Mouse (Mus musculus) midbrain, embryonic 14.5 days (tissue): ENCODE measurements around the gene Pcgf1. TPM values are rescaled to one million over a fixed set of nuclear protein-coding genes. Genes with fewer than 3 reads are reported as not detected.
A peak's percentile ranks its signal among the peaks of the same experiment; 100 is the strongest.

Experiments used
- ATAC-seq: fragments of 200-750 bp; cut with Nextera tagmentation; 2 replicates; pipeline ENCODE4 v1.8.0; 2017; ENCODE audit warnings: moderate number of reproducible peaks, moderate library complexity; ENCODE audit not compliant: low FRiP score, low TSS enrichment
- DNase-seq: peaks from one replicate; pipeline ENCODE4 v3.0.0-alpha.2; 2015
- H3K27ac ChIP-seq: fragments of 300-500 bp; sonication (generic); replicated peaks from 2 replicates; pipeline ENCODE4 v1.5.1; 2014; ENCODE audit warnings: mild to moderate bottlenecking, low read depth, low read length, moderate library complexity
- H3K27me3 ChIP-seq: fragments of 300-500 bp; sonication (generic); 2 replicates; pipeline ENCODE4 v1.6.1; 2014; ENCODE audit warnings: low read length, control low read depth, mixed read lengths; ENCODE audit not compliant: control insufficient read depth, insufficient read depth
- H3K36me3 ChIP-seq: fragments of 300-500 bp; sonication (generic); 2 replicates; pipeline ENCODE4 v1.6.1; 2014; ENCODE audit warnings: low read length, control low read depth; ENCODE audit not compliant: control insufficient read depth, insufficient read depth
- H3K4me1 ChIP-seq: fragments of 300-500 bp; sonication (generic); 2 replicates; pipeline ENCODE4 v1.6.1; 2014; ENCODE audit warnings: mild to moderate bottlenecking, antibody characterized with exemption, low read length, control low read depth; ENCODE audit not compliant: control insufficient read depth, insufficient read depth
- H3K4me2 ChIP-seq: fragments of 300-500 bp; sonication (generic); 2 replicates; pipeline ENCODE4 v1.6.1; 2014; ENCODE audit warnings: mild to moderate bottlenecking, low read length, moderate library complexity
- H3K4me3 ChIP-seq: fragments of 300-500 bp; sonication (generic); replicated peaks from 2 replicates; pipeline ENCODE4 v1.5.1; 2014; ENCODE audit warnings: low read depth, low read length
- H3K9ac ChIP-seq: fragments of 300-500 bp; sonication (generic); replicated peaks from 2 replicates; pipeline ENCODE4 v1.6.1; 2014; ENCODE audit warnings: mild to moderate bottlenecking, low read length, moderate library complexity
- H3K9me3 ChIP-seq: fragments of 300-500 bp; sonication (generic); 2 replicates; pipeline ENCODE4 v1.6.1; 2016; ENCODE audit warnings: low read length, control low read depth, mixed read lengths; ENCODE audit not compliant: control insufficient read depth
- WGBS: fragments of 180-500 bp; shearing (Covaris S2); extraction: QIAGEN DNeasy Blood & Tissue Kit; methylation state at CpG from one replicate; pipeline ENCODE4 v1.1.7; 2014; 5-methylcytosine and 5-hydroxymethylcytosine counted together
- microRNA counts: library from miRNA; unstranded; fragments of <30 nt; microRNA quantifications from one replicate; lab custom pipeline; 2016
- microRNA-seq: library from miRNA; unstranded; fragments of <30 nt; microRNA quantifications from one replicate; pipeline ENCODE4, GENCODE M21; 2016
- polyA plus RNA-seq: library from polyadenylated mRNA; unstranded; fragments of >200 nt; fragmentation: Nextera tagmentation; extraction: Ambion mirVana; gene quantifications from 2 replicates; pipeline ENCODE4 v1.2.1, GENCODE M21; 2014

Gene Pcgf1
- polyA plus RNA-seq, 1 experiment from 2014 or later = 43.5 TPM

DNA sequence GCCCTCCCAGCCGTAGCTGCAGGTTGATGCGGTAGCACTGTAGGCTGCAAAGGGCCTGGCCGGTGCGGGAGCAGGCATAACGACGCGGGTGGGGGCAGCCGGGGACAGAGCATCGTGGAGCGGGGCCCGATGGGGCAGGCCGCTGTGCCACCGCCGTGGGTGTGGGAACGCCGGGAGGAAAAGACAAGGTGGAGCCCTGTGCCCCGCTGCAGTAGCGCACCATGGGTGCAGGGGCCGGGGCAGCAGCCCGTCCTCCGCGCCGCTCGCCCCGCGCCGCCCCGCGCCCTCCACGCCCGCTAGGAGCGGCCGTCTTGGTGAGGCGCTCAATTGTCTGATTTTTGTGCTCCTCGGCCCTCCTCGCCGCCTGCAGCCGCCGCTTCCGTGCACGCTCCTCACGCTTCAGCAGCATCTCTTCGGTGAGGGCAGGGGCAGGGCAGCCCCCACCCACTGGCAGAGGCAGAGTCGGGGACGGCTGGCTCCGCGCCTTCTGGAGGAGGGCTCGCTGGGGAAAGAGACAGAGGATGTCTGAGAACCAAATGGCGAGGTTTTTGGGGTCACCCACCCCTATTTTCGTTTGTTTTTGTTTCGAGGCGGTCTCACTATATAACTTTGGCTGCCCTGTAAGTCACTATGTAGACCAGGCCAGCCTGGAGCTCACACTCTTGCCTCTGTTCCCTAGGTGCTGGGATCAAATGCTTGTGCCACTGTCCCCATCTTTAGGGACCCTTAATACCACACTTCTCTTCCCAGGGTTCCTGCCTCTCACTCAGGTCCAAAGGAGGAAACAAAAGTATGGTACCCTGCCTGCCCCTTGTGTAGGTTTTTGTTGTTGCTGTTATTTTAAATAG lies 44.4 kb downstream of the Pcgf1 start:
- peak; percentile 1; the same call in 1 of the 2 replicates for ATAC-seq
- Histone ChIP-seq H3K27ac (peak overlapping the region; percentile 97), H3K9ac (peak overlapping the region; percentile 89), H3K4me1 (peaks cover 30% of the 10 kb centered on the region), H3K36me3 (peaks cover 28% of the 10 kb centered on the region), H3K4me2 (peak overlapping the region; percentile 97), H3K9me3 (no peaks in the 10 kb centered on the region), H3K4me3 (peak overlapping the region; percentile 74), H3K27me3 (no peaks in the 10 kb centered on the region)
- peak; percentile 50 for DNase-seq
- 2% methylated on average over 50 of the region's 52 CpGs for WGBS

- Histone ChIP-seq H3K4me2 (peak overlapping the region; percentile 97), H3K36me3 (peaks cover 20% of the 10 kb centered on the region), H3K9ac (no peak overlapping the region), H3K4me1 (peaks cover 30% of the 10 kb centered on the region), H3K9me3 (no peaks in the 10 kb centered on the region), H3K27ac (no peak overlapping the region), H3K27me3 (no peaks in the 10 kb centered on the region), H3K4me3 (no peak overlapping the region; the same call in 1 of the 2 replicates)
- DNase-seq (no peak), ATAC-seq (no peak)
- WGBS = 69% methylated on average over 5 of the region's 5 CpGs
Observed at GRCm38 (mm10) chr6:83122961-83123360, 45.3 kb downstream of the Pcgf1 start.

DNA sequence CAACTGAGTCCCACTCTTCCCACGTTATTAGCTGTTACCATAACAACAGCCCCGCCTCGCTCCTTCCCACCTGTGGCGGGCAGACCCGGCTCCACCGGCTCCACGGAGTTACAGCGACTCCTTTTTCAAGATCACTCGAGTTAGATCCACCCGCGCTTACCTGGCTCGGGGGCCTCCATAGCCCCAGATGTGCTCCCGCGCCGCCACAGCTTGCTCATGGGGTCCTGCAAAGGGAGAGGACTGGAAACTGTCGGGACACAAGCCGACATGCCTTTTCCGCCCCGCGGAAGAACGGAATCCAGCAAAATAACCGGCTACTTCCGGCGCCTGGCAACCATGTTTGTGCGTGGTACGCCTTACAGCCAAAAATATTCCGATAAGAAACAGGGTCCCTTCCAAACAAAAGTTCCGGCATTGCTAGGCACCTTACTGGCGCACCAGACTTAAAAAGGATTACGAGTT lies 47.2 kb downstream of the Pcgf1 start:
- H3K36me3 ChIP-seq = peaks cover under 1% of the 10 kb centered on the region; the same call in 1 of the 2 replicates
- H3K27me3 ChIP-seq = no peaks in the 10 kb centered on the region
- peak overlapping the region; percentile 57 for H3K9ac ChIP-seq
- peaks cover 25% of the 10 kb centered on the region for H3K4me1 ChIP-seq
- H3K9me3 ChIP-seq = no peaks in the 10 kb centered on the region
- H3K4me2 ChIP-seq = peak overlapping the region; percentile 93
- peak overlapping the region; percentile 56 for H3K27ac ChIP-seq
- peak overlapping the region; percentile 55 for H3K4me3 ChIP-seq
- ATAC-seq (peak; percentile 9; the same call in 1 of the 2 replicates), DNase-seq (peak; percentile 96)
- 1% methylated on average over 30 of the region's 30 CpGs for WGBS

DNA sequence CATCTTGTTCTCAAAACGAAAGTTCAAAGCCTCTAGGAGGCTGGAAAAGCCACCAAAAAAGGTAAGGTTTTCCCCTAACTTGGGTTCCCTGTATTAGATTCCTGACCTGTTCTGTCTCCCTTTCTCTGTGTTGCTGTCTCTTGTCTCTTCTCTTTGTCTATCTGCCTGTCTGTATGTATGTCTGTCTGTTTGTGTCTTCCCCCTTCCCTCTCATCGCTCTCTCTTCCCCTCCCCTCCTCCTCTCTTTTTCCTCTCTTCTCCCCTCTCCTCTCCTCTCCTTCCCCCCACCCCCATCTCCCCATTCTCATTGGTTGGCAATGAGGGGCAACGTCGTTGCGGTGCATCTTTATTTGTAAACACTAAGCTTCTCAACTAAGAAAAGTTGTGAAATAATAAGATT lies 47.7 kb downstream of the Pcgf1 start, which contains the start of gene Ino80b:
Gene Ino80b, minus strand, starts transcription at position 101 of the 400 bp plus-strand sequence.
- ATAC-seq = no peak
- no peak for DNase-seq
- 26% methylated on average over 5 of the region's 5 CpGs for WGBS
- H3K9me3 ChIP-seq = no peaks in the 10 kb centered on the region
- H3K27ac ChIP-seq = peak within 1 kb of the TSS; percentile 56
- H3K9ac ChIP-seq = peak within 1 kb of the TSS; percentile 57
- H3K27me3 ChIP-seq = no peaks in the 10 kb centered on the region
- H3K4me2 ChIP-seq = peak within 1 kb of the TSS; percentile 93
- peak within 1 kb of the TSS; percentile 55 for H3K4me3 ChIP-seq
- H3K36me3 ChIP-seq = no peaks in the 10 kb centered on the region
- peaks cover 20% of the 10 kb centered on the region for H3K4me1 ChIP-seq

DNA sequence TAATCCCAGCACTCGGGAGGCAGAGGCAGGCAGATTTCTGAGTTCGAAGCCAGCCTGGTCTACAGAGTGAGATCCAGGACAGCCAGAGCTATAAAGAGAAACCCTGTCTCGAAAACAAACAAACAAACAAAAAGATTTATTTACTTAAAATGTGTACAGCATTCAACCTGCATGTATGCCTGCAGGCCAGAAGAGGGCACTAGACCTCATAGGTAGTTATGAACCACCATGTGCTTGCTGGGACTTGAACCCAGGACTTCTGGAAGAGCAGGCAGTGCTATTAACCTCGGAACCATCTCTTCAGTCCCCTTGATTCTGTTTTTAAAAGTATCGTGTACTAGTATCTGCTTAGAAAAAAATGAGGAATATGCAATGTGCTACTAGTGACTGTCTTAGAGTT lies 49.8 kb downstream of the Pcgf1 start:
- no peak for DNase-seq
- no peaks in the 10 kb centered on the region for H3K27me3 ChIP-seq
- H3K9ac ChIP-seq = no peak overlapping the region
- no peak for ATAC-seq
- H3K4me1 ChIP-seq = peaks cover 16% of the 10 kb centered on the region
- H3K36me3 ChIP-seq = no peaks in the 10 kb centered on the region
- H3K27ac ChIP-seq = no peak overlapping the region
- H3K4me2 ChIP-seq = no peak overlapping the region
- H3K9me3 ChIP-seq = no peaks in the 10 kb centered on the region
- 93% methylated on average over 5 of the region's 5 CpGs for WGBS
- no peak overlapping the region for H3K4me3 ChIP-seq

MicroRNA genes within 50 kb of the gene (microRNA counts, 519-probe panel; counts per million panel counts)
- not detected for microRNA mmu-miR-3470a+mmu-miR-3470b (lab: Ali Mortazavi, UCI)

Small RNA genes within 50 kb of the gene (microRNA-seq; reads per million reads assigned to microRNA genes)
- not detected for gene Mir3470a
- gene Mir7040 = not detected

Other genes with a start within 250 kb of the Pcgf1 start
- 11.3 and 11.5 TPM in 2 replicates for gene Sema4f, start 138.1 kb upstream of the Pcgf1 start, polyA plus RNA-seq
- gene M1ap, start 131.0 kb upstream of the Pcgf1 start, polyA plus RNA-seq = 0.28 TPM in 1 of 2 replicates, not detected in the other
- 1.7 TPM in 2 replicates for gene Dok1, start 44.4 kb upstream of the Pcgf1 start, polyA plus RNA-seq
- 3.1 and 5.5 TPM in 2 replicates for gene Loxl3, start 43.7 kb upstream of the Pcgf1 start, polyA plus RNA-seq
- gene Aup1, start 23.3 kb upstream of the Pcgf1 start, polyA plus RNA-seq = 111 and 145 TPM in 2 replicates
- gene Htra2, start 22.6 kb upstream of the Pcgf1 start, polyA plus RNA-seq = 38.5 and 53.1 TPM in 2 replicates
- gene Dqx1, start 20.0 kb upstream of the Pcgf1 start, polyA plus RNA-seq = 0.53 and 0.68 TPM in 2 replicates
- gene Tlx2, start 7.6 kb upstream of the Pcgf1 start, polyA plus RNA-seq = not detected in 2 replicates
- not detected in 2 replicates for gene Lbx2, start 8.5 kb downstream of the Pcgf1 start, polyA plus RNA-seq
- gene Ccdc142, start 23.7 kb downstream of the Pcgf1 start, polyA plus RNA-seq = 4.2 and 6.2 TPM in 2 replicates
- gene Gm42688, start 23.7 kb downstream of the Pcgf1 start, polyA plus RNA-seq = 4.3 and 4.8 TPM in 2 replicates
- gene Mrpl53, start 31.2 kb downstream of the Pcgf1 start, polyA plus RNA-seq = 120 and 139 TPM in 2 replicates
- gene Mogs, start 37.6 kb downstream of the Pcgf1 start, polyA plus RNA-seq = 22.4 and 22.6 TPM in 2 replicates
- gene Wbp1, start 43.7 kb downstream of the Pcgf1 start, polyA plus RNA-seq = 155 and 157 TPM in 2 replicates
- gene Ino80b, start 47.6 kb downstream of the Pcgf1 start, polyA plus RNA-seq = 13.1 and 14.2 TPM in 2 replicates
- gene Rtkn, start 57.6 kb downstream of the Pcgf1 start, polyA plus RNA-seq = 5.0 and 8.8 TPM in 2 replicates
- 19.4 and 30.3 TPM in 2 replicates for gene Wdr54, start 78.5 kb downstream of the Pcgf1 start, polyA plus RNA-seq
- 5.9 and 7.1 TPM in 2 replicates for gene 1700003E16Rik, start 78.5 kb downstream of the Pcgf1 start, polyA plus RNA-seq
- 134 and 135 TPM in 2 replicates for gene Dctn1, start 88.1 kb downstream of the Pcgf1 start, polyA plus RNA-seq
- 0.27 and 0.55 TPM in 2 replicates for gene Slc4a5, start 142.0 kb downstream of the Pcgf1 start, polyA plus RNA-seq
- gene Mthfd2, start 248.0 kb downstream of the Pcgf1 start, polyA plus RNA-seq = 27.0 and 31.3 TPM in 2 replicates
- 14.7 and 32.5 TPM in 2 replicates for gene Mob1a, start 248.1 kb downstream of the Pcgf1 start, polyA plus RNA-seq